Mouse (Mus musculus) kidney, postnatal 10 days (tissue): ENCODE measurements around the gene Fras1.

Experiments
- DNase-seq: peaks from one replicate; pipeline ENCODE4 v3.0.0; 2021; ENCODE audit warnings: mixed read lengths

The Fras1 gene

DNA sequence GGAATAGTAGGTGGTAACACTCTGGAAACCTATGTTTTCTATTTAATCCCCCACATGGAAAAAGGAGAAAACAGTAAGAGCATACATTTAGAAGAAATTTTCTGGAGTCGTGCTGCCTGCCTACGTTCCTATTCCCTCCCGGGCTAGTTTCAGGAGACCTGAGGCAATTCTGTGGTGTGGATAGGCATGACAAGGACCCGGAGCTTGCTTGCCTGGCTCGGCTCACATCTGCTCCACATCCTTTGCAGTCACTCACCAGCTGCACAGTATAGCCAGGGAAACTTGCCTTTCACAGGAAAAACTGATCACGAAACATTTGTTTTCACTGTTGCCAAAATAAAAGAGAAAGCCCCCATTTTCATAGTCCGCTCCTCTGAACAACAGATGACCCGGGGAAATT is 325.2 kb downstream of the Fras1 start:
- no peak for DNase-seq

DNA sequence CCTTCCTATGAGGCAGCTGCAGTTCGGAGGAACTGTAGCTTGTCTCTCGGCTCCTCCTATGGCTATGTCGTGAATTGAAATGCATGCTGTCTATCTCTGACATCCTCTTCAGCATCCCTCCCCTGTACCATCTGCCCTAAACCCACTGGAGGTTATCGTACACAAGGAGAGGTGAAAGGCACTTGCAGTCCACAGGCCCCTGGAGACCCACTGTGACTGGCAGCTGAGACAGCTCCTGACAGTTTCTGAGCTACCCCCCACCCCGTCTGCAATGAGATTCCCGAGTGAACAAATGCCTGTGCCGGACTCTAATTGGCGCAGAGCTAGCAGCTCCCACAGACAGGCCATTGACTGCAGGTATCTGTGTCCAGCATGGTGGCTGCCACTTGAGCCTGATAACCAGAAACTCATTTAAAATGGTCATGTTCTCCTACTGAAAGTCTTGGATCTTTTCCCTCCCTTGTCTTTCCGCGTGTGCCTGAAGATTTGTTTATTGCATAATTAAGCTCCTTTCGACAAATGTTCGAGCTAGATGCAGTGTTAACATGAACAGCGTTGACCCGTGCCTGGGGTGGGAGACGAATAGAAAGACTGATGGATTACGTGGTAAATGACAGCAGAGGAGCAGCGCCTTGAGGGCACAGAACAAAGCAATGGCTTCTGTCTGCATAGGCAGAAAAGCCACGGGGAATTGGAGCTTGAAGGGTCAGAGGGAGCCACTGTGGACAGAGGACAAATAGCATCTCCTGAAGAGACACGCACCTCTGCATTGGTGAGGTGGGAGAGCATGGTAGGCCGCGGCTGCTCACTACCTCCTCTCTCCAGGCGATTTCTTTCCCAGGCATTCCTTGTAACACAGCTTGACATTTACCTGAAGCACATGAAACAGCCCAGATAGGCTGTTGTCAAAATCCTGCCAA is 329.2 kb downstream of the Fras1 start:
- DNase-seq, result no peak

DNA sequence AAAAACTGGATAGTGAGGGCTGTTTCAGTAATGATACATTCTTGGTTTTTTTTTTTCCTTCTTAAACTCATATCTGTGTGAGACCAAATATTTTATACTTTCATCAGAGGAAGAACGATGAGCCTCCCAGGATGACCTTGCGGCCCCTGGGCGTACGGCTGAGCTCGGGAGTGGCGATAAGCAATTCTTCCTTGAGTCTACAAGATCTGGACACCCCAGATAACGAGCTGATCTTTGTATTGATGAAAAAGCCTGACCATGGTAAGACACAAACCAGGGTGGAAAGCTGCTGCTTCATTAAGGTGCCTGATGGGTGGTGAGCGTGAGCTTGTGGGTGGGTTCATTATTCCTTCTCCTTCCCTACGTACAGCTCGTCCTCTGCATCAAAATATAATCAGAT is 334.8 kb downstream of the Fras1 start:
- no peak for DNase-seq

DNA sequence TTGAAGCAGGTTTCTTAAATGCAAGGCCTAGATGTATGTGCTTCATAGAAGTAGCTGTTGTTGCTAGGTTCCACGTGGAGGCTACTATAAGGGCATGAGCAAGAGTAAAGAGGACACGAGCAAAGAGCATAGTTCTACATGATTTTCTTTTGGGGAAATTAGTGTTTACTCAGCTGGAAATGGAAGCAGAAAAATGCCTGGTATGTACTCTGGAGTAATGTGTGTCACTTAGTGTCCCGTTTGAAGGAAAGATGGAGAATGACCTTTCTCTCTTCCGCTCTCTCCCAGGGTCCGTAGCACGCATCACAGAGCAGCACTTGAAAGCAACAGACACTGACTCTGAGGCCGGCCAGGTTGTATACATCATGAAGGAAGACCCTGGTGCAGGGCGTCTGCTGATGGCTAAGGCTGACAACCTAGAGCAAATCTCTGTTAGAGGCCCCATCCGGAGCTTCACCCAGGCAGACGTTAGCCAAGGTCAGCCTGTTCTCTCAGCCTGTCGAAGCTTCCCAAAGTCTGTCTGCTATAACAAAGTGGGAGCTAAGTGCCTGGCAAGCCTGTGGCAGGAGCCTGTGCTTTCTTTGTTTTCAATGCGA is 338.4 kb downstream of the Fras1 start:
- DNase-seq, result peak; percentile 23

DNA sequence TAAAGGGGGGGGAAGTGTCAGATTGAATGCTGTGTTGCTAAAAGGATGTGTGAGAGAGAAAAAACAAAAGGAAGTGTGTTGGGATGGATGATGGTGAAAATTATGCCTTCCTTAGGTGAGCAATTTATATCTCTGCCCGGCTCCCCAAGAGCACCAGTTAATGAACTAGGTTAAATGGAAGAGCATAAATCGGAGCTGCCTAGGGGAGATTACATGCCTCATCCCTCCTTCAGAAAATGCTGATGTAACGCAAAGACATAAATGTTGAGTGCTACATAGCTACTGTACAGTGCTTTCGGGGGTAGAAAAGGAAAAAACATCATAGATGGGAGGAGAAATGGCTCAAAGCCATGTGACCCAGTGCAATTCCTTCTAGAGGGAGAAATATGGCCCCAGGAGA is 339.0 kb downstream of the Fras1 start:
- no peak for DNase-seq

DNA sequence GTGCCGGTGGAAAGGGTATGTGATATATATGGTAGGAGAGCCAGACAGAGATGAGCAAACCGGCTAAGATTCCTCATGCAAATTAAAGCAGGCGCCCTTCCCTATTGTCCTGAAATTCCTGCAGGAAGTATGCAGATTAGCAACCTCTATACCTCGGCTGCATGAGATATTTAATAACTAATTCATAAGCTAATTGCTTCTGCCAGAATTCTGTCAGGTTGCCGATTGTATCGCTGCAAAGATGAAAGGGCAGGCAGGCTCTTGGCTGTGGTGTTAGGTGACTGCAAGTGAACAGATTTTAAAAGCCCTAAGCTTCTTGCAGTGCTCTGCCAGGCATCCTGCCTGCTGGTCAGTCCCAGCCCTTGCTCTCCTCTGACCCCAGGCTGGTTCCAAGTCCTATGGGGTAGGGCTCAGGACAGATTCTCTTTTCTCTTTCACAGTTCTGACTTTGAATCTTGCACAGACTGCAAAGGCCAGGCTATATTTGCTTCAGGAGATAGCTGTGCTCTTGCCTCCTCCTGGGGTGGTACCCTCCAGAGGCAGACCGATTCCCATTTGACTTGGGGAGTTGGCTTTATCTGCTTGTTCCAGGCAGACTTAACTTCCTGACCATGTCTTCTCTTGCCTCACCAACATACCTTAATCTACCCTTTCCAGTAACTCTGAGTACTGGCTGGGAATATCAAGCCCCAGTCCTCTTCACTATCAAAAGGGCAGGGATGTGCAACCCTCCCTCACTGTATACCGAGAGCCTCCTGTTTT is 342.7 kb downstream of the Fras1 start:
- DNase-seq, result no peak

DNA sequence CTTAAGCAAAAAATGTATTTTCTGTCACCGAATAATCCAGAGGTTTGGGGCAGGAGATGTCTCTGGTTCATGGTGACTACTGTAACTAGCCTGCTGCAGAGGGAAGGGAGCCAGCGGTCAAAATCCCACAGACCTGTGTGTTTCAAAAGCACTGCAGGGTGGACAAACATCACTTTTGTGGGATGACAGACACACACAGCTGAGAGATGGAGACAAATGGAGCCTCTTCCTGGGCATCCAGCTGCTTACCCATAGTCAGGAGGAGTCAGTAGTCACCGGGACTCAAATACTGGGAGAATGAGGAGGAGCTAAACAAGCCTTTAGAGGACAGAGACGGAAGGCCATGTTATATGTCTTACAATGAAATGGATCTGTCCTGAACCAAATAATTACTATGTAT is 343.9 kb downstream of the Fras1 start:
- DNase-seq, result no peak

DNA sequence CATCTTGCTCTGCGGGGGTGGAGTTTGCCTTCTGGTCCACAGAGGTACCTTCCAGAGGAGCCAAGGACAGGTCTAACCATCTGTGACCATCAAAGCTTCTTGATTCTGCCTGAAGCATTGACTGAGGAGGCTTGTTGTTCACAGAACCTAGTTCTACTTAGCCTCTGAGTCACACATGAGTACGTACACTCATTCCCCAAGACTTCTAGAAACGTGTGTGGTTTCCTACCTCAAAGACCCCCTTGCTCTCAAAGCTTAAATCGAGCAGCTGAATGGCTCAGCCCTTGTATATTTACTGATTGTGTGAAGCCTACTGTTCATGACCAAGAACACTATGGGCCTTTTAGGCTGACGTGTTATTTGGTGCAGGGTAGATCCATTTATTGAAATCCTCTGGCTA is 344.8 kb downstream of the Fras1 start:
- no peak for DNase-seq

DNA sequence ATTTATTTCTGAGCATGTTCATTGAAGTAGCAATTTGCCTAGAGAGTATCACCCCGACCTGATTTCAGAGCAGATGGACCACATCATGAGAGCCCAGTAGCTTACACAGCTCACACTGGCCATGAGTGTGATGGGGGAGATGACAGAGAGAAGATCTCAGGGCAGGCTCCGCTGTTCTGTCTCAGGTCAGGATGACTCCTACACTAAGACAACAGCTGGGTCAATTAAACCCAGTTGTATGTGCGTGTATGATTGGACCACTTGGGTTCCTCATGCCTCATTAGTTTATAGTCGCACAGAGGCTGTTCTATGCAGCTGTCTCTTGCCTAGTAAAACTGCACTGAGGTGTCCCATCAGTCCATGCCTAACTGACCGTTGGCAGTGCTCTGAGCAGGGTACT is 345.5 kb downstream of the Fras1 start:
- DNase-seq, result no peak

DNA sequence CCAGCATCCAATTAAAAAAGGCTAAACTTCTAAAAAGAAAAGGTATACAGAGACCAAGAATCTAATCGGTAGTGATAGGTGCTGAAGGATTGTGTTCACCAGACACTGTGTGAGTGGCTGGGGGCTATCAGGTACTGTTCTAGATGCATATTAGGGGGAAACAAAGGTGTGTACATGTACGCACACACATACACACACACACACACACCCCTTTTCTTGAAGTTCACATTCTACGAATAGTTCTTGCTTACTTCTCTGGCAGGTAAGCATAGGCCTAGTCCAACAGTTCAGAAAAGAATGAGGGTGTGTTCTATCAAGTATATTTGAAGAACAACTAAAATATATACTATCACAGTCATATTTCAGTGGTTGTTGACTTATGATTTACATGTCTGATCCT is 348.9 kb downstream of the Fras1 start:
- DNase-seq, result no peak

DNA sequence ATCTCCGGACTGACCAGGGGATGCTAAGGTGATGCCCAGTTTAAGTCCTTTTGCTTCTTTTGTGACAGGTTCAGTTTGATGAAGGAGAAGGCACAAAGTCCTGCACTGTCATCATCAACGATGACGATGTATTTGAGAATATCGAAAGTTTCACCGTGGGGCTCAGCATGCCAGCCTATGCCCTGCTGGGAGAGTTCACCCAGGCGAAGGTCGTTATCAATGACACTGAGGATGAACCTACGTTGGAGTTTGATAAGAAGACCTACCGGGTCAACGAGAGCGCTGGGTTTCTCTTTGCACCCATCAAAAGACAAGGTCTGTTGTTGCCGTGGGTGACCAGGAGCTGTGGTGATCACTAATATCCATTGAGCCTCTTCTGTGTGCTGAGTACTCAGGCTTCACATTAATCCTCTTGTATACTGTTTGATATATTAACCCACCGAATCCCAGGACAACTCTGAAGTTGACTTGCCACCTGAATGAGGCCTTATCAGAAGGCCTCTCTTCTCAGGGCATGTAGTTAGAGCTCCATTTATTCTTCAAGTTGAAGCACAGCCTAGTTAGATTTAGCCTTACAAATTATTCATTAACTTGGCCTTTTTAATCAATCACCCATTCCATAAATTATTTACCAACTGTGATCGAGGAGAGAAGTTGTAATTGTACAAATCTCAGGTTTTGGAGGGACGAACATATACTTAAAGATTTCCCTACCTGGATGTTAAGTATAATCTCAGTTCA is 365.6 kb downstream of the Fras1 start:
- DNase-seq, result no peak

DNA sequence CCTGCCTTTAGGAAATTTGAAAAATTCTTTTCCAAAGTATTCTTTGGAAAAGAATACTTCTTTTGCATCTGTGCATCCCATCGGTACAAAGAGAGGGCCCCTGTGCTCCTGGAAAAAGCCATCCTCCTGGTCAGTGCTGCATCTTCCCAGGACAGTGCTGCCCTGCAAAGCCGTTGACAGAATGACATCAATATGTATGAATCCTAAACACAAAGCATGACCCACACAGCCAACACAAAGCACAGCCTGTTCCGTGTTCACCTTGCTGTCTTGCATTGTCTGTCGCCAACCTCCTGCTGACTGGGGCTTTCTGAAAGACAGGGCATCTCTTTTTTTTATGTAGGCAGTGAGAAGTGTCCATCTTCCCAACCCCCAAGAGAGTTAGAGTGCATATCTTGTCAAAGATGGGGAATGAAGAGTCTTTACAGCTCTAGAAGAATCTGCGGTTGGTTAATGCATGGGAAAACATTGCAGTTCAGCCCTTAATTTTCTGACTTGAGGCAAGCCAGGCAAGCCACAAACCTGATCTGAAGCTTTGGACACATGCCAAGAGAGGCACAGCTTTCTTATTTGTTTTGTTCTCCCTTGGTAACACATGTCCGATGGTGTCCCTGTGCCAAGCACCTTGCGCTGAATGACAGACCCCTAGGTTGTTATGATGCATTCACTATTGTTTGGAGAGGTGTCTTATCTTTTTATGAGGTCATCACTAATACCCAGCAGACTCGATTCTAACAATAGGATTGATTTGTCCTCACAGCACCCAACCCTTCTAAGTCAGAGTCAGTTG is 373.6 kb downstream of the Fras1 start:
- no peak for DNase-seq

DNA sequence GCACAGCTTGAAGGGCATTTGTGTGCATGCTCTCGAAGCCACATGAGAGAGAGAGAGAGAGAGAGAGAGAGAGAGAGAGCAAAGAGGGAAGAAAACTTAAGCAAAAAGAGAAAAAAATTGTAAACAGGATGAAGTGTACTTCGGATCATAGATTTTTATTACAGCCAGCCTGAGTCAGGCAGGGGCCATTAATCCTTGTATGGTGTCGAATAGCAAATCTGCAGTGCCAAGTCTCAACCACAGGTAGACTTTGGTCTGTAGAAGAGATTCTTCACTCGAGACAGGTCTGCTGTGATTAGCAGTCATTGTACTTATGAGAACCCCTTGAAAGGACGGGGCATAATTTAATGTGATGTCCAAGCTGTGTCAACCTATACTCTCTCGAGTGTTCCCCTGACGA is 383.9 kb downstream of the Fras1 start:
- no peak for DNase-seq

DNA sequence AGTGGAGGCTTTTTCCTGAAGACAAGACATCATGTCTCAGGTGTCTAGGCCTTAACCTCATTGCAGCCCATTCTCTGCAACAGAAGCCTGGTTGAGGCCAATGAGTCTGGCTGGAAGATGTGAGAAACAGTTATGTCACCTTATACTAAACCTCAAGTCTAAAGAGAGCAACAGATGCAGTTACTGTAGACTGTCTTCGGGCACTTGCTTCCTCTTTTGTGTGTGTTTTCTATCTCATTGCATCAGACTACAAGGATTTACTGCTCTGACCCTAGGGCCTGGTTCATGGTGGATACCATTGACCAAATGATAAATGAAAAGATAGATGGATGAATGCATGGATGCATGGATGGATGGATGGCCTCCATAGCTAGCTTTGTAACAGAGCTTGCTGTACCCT is 388.3 kb downstream of the Fras1 start:
- no peak for DNase-seq

DNA sequence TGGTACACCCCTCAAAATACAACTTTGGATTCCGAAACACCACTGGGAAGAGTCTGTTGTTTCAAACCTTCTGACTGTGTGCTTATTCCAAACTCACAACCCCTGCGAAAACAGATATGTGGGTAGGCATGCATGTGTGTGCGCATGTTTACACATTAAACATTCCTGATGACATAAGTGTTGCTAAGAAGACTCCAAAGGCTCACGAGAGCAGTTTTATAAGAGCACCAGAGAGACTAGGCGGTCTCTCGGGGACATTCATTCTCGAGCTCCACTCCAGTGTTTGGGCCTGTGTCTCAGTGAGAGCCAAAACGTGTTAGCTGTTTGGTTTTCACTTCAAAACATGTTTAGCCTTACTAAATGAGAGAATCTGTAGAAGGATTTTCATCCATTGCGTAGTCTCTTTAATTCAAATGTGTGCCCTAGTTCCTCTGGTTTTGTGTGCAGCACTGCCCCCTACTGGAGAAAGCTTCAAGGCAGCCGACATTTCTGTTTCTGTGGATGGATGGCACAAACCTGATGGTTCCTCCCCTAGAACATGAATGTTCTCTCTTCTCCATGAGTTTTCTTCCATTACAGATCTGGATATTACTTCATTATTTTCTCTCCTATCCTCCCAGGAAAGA is 395.2 kb downstream of the Fras1 start:
- DNase-seq, result peak; percentile 83

DNA sequence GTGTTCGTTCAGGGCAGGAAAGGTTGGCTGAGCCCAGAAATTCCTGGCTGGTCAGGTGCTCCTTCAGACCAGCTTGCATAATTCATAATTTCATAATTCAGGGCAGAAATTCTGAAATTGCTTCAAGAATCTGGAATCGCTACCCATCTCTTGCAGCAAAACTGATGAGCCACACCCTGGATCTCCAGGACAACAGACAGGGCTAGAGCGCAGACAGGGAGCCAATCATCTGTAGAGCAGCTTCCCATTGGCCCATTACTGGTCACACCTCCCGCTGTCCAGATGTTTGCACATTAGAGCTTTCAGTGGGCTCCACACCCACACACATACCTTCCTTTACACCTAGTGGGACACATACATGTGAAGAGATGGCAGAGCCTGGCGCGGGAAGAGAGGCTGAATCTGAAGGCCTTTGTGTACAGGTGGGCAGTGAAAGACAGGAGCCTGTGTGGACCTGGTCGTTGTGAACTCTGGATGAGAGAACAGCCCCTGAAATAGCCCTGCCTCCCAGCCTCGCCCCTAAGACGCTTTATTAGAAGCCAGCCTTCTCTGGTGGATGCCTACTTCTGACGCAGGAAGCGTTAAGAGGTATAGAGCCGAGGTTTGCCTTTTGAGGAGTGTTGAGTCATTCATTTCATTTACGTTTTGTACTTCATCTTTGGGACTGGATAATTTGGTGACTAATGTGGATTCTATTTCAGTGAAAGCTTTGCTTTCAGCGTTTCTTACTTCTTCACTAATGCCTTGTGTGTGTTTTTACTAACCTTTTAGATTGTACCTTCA is 409.9 kb downstream of the Fras1 start:
- no peak for DNase-seq

DNA sequence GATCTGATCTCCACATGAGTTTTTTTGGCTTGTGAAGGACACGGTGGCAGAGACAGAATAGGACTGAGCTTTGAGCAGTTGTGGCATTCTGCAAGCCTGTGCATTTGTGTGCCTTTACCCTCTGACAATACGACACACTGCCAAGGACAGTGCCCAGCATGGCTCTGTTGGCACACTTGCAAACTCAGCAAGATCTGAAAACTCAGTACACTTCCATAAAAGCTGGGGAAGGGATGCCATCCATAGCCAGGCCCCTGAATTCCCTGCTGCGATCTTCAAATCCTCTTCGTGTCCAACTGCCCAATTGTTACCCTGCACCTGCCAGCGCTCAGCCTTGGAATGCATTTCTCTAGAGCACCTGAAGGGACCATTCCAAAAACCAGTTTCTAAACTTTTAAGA is 411.3 kb downstream of the Fras1 start:
- no peak for DNase-seq

DNA sequence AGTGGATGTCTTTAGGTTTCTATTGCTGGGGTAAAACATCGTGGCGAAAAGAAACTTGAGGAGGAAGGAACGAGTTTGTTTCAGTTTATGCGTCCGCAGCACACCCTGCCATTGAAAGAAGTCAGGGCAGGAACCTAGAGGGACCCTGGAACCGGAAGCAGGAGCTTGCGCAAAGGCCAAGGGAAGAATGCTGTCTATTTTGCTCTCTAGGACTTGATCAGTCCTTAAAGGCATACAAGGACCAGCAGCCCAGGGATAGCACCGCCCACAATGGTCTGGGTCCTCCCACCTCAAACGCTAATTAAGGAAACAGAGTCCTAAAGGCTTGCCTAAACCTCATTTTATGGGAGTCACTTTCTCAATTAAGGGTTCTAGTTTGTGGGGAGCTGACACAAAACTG is 418.7 kb downstream of the Fras1 start:
- peak; percentile 64 for DNase-seq

DNA sequence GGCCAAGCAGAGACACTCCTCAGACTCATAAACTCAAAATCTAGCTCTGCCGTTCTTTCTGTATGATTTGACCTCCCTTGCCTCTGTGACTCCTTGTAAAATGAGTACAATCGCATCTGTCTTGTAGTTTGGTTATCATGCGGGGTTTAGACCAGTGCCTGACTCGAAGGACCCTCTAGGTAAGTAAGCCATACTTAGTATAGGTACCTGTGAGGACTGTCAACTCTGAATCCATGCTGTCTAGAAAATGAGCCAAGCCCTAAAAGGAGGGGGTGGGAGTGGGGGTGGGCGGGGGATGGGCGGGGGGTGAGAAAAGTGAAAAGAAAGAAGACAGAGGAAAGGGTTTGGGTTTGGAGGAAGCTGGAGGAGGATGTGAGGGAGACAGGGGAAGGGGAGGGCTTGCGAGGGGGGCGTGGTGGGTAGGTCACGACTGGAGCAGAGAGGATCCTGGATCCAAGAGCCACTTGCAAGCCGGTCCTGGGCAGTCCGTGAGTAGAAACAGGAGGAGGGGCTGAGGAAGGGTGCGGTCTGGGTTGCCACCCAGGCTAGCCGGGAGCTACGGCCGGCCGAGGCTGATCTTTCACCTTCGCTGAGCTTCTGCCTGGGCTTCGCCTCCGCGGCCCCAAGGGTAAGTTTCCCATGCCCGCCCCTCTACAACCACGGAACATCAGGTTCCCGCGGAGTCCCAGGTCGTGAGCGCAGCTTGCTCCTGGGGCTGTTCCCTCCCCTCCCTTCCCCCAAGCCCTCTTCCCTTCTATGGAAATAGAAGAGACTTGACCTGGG is 419.4 kb downstream of the Fras1 start, which contains the start of gene Anxa3:
TSS of gene Anxa3 (plus strand) at position 404 of the 783 bp plus-strand sequence.
- peak; percentile 82 for DNase-seq
